Mouse (Mus musculus) spleen, adult 18-20 months (tissue): ENCODE data around the gene Itgax.
"Not testable (repeated sequence)": the region's sequence is repeated elsewhere in the genome, so short reads cannot be mapped to it uniquely, and the experiment has no call there.

Source experiments
- DNase-seq, 2 experiments: peaks; one replicate each; pipeline ENCODE4 v3.0.0; 2022; ENCODE audit warnings: mixed read lengths in 2 of 2

Gene Itgax

DNA sequence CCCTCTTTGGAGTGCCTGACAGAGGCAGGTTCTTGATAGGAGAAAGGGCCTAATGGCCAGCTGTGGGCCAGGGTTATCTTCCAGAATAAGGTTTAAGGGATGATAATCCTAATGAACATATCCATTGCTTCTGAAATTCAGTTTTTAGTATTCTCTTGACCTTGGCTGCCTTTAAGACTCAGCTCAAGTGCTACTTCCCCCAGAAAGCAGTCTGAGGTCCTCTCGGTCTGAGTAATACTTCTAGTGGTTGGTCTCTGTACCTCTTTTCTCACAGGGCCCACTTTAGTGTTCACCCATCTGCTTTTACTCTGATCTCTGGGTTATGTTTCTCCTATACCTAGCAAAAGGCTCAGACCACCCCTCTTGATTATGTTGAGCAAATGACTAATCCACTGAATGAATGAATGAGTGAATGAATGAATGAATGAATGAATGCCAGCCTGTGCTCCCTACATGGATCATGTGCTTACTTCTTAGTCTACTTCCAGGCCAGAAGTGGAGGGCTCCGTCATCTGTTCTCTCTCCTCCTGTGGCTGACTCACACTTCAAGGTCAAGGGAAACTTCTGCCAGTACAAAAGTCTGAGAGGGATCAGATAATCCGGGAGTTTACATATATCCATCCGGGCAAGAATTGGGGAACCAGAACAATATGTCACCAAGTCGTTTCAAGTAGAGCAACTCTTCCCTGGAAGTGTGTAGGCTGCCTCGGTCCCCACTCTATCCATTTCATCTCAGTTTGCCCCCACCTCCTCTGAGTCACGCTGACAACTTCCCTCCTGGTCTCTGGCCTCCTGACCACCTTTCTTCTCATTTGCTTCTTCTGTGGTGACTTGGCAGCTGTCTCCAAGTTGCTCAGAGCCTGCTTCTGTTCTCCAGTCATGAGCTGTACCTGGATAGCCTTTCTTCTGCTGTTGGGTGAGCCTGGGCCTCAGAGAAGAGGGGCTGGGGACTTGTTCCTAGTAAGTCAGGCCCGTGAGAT is at the start of gene Itgax:
Gene Itgax (plus strand): TSS at position 807 of the 980 bp plus-strand sequence.
- DNase-seq: no peak

GRCm38 (mm10) chr7:128080012-128080411 is 49.3 kb upstream of the Itgax start:
- DNase-seq: no peak

DNA sequence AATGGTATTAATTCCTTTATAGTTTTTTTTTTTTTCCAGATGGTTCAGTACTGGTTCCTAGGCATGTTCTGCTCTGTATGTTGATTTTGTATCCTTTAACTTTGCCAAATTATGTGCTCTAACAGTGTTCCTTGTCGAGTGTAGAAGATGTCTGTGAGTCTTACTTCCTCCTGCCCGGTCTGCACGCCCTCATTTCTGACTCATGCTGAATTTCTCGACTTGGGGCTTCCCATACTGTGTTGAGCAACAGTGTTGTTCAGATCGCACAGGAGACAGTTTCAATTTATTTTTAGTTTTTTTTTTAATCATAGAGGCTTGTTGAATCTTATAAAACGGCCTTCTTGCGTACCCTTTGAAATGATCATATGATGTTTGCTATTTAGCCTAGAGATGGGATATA is 40.2 kb upstream of the Itgax start:
- no peak for DNase-seq

DNA sequence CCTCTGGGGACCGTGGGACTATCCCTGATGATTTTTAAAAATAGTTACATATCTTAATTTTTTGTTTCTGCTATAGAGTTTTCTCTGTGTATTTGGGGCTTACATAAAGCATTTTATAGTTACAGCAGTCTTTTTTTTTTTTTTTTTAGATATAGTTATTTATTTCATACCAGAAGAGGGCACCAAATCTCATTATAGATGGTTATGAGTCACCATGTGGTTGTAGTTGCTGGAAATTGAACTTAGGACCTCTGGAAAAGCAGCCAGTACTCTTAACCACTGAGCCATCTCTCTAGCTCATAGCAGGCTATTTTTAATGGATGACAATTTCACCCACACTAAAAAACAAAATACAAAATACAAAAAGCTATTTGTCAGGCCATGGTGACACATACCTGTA is 31.2 kb upstream of the Itgax start:
- DNase-seq: no peak

DNA sequence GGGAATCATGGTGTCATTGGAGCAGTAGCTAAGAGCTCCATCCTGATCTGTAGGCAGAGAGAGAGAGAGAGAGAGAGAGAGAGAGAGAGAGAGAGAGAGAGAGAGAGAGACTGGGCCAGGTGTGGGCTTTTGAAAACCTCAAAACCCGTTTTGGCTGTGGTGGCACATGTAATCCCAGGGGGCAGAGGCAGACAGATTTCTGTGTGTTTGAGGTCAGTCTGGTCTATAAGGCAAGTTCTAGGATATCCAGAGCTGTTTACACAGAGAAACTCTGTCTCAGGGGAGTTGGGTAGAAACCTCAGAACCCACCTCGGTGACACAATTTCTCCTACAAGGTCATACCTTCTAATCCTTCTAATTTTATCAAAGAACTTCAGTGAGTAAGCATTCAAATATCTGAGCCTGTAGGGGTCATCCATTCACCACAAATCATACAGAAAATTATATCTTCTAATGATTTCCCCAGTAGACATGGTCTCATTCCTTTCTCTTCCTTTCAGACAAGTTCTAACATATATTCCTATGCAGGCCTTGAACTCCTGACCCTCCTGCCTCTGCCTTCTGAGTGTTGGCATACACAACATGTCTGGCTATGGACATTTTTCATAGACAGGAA is 28.5 kb upstream of the Itgax start:
- DNase-seq: no peak

DNA sequence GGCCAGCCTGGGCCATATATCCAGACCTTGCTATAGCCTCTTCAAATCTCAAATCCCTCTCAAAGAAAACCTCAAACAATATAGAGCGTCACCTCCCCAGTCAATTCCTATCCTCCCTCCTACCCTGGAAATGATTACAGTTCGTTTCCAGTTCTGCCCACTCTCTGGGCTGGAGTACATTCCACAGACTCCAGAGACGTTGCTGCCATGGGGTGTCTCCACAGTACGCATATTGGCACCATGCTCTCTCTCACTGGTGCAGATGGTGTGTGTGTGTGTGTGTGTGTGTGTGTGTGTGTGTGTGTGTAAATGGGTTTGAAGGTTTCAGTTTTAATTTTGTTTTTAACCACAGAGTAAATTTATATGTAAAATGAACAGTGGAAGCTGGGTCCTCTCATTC is 24.1 kb upstream of the Itgax start:
- no peak for DNase-seq

GRCm38 (mm10) chr7:128107462-128107861 is 21.9 kb upstream of the Itgax start:
- DNase-seq: no peak

- no peak for DNase-seq
Observed at GRCm38 (mm10) chr7:128110314-128110713, 19.0 kb upstream of the Itgax start.

- no peak for DNase-seq
Observed at GRCm38 (mm10) chr7:128112131-128112530, 17.2 kb upstream of the Itgax start.

DNA sequence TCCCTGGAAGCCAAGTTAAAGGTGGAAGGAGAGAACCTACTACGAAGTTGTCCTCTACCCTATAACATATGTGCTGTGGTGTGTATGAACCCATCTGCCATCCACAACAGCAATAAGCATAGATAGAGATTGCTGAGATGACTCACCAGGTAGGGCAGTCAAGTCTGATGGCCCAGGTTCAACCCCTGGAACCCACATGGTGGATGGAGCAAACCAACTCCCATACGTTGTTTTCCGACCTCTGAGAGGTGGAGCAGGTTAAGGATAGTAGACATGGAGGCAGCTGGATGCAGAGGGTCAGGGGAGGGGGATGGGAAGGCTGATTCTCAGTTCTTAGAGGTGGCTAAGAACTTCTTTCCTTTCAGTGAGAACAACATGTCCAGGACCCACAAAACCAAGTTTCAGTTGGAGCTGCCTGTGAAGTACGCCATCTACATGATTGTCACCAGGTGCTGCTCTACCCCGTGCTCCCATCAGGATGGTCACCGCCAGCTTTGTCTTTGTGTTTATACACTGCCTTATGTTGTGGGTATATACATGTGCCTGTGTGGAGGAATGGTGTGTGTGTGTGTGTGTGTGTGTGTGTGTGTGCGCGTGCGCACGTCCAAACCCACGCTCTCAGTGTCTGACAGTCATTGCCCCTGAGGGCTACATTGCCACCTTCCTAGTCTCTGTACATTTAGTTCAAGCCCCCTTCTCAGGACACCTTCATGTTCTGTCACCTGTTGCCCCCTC is 14.8 kb upstream of the Itgax start:
- DNase-seq: no peak

DNA sequence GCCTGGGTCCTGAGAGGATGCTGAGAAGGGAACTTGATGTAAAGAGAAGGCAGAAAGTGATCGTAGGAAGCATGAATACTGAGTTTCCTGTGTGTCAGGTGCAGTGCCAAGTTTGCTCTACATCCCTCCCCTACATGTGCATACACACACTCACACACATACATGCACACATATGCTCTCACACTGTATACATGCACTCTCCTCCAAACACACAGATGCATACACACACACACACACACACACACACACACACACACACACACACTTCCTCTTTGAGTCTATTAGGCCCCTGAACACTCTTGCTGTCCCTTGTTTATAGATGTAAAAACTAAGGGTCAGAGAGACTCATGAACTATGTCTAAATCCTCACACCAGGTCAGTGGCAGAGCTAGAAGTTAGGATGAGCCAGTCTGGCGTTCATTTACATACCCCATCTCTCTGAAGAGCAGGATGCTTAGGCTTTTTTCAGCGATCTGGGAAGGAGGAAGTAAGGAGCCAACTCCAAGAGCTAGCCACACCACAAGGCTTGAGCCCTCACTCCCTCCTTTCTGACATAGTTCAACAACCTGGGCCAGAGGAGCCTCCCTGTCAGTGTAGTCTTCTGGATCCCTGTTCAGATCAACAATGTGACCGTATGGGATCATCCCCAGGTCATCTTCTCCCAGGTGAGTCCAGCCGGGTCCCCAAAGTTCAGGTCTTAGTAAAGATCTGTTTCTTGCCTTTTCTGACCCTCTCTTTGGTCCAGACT is 14.0 kb upstream of the Itgax start:
- DNase-seq: peak in 1 of 2 experiments; percentile 9

DNA sequence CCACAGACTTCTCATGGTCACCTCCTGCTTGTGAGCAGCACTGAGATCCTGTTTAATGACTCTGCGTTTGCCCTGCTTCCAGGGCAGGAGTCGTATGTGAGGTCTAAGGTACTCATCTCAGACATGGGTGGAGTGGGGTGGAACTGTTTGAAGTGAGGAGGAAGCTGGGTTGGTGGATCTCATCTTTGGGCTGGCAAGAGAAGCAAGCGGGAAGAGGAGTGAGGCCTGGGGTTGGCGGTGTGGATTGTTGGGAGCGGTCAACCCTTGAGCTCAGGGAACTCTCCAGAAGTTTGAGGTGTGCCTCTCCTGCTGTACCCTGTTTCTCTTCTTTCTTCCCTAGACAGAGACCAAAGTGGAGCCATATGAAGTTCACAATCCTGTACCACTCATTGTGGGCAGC is 13.0 kb upstream of the Itgax start:
- peak in 1 of 2 experiments; percentile 1 for DNase-seq

DNA sequence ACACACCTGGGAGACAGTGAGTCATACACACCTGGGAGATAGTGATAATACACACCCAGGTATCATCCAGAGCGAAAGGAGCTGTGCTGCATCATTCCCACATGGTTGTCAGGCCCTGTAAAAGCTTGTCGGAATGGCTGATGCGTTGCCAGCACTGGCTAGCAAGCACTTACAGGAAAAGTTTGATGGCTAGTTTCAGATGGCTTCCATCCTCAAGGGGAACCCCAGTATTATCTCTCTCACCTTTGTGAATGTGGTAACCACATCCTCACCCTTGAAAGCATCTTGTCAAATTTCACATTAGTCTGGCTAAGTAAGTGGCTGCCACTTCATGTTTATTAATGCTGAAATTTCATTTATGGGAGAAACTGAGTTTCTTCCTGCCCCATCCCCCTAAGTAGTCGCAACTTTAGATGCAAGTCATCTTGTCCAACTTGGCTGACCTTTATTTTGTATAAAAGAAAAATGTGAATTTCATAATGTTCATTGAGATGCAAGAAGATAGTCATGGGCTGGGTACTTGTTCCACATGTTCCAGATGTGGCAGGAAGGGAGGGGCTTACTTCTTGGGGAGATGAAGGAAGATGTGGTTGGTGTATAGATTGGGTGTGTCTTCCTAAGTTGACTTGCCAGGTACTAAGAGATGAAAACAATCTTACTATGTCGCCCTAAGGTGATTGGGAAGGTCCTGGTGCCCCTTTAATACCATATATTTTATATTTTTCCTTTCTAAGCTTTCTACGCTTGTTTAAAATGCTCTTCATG is 9.4 kb upstream of the Itgax start:
- peak in 1 of 2 experiments; percentile 1 for DNase-seq

GRCm38 (mm10) chr7:128132148-128132547 is 2.8 kb downstream of the Itgax start:
- DNase-seq: no peak

- DNase-seq: no peak
Observed at GRCm38 (mm10) chr7:128133596-128133995, 4.2 kb downstream of the Itgax start.

DNA sequence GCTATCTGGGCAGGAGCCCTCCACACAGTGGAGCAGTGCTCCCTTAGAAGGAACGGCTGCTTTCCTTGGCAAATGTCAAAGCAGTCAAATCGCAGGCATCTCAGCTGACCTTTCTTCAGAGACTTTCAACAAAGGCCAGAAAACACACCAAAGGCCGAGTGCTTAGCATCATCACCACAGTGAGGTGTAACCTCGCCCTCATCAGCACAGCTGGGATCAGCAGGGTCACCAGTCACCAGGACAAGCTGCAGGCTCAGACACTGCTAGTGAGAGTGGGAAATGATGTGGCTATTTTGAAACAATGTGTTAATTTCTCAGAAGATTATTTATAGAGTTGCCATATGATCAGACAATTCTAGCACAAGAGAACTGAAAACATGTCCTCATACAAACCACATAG is 7.6 kb downstream of the Itgax start:
- DNase-seq: no peak

GRCm38 (mm10) chr7:128139611-128140010 is 10.3 kb downstream of the Itgax start:
- no peak for DNase-seq

DNA sequence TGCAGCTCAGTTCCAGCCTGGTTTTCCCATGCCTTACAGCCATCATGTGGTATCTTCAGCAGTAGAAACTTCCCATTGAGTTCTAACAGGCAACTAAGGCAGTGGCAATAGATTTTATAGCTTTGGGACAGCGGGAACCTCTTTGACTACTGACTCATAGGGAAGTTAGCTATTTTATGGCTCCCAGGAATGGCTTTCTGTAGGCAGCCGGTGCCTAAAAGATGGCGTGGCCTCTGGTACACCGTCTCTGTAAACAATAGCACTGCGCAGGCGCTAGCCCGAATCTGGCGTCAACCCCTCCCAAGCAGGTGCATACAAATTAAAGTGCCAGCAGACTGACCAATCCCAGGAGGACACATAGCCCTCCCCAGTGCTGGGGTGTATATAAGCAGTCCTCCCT is 21.6 kb downstream of the Itgax start:
- DNase-seq: no peak

- DNase-seq: no peak
Observed at GRCm38 (mm10) chr7:128154076-128154475, 24.7 kb downstream of the Itgax start, which contains the start of gene Itgad. Gene Itgad, plus strand, starts transcription at chr7:128154376.

DNA sequence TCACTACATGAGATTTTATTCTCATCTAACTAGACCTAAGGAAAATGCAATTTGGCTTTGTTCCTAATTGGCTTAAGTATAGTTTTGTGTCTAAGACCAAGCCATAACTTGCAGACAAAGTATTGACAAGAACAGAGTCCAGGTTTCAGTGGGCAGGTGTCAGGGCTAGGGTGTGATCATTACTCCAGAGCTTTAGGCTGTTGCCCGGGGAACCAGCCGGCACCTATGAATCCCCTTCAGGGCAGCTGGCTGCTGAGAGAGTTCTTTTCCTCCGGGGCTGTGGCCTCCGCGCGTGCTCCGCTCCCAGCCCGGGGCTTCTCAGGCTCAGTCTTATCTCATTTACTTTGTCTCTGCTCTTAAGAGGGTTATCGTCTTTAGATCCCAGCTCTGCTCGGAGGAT is 25.6 kb downstream of the Itgax start:
- no peak for DNase-seq

- DNase-seq: not testable (repeated sequence)
Observed at GRCm38 (mm10) chr7:128158688-128159354, 29.5 kb downstream of the Itgax start.
